Mouse (Mus musculus): Measurements from ENCODE around the gene Trub1. TPM values are rescaled to one million over a fixed set of nuclear protein-coding genes. Genes with fewer than 3 reads are reported as not detected.

Gene Trub1
- total RNA-seq, 2 experiments from 2014 or later: 21.3 to 22.0 TPM

Other genes starting within 250 kb of the Trub1 start
- gene Ablim1, start 138.0 kb upstream of the Trub1 start, total RNA-seq (2021): 10 to 100 TPM; 73.4 to 75.7 TPM
- 10 to 100 TPM; 22.7 to 23.4 TPM for gene Fam160b1, start 92.2 kb upstream of the Trub1 start, total RNA-seq (2021)
- 10 to 100 TPM; 64.3 to 71.3 TPM for gene Atrnl1, start 158.1 kb downstream of the Trub1 start, total RNA-seq (2021)

All from layer of hippocampus, adult 18-20 months (tissue).